Mouse (Mus musculus): Measurements from ENCODE around the gene Bicc1.

DNA sequence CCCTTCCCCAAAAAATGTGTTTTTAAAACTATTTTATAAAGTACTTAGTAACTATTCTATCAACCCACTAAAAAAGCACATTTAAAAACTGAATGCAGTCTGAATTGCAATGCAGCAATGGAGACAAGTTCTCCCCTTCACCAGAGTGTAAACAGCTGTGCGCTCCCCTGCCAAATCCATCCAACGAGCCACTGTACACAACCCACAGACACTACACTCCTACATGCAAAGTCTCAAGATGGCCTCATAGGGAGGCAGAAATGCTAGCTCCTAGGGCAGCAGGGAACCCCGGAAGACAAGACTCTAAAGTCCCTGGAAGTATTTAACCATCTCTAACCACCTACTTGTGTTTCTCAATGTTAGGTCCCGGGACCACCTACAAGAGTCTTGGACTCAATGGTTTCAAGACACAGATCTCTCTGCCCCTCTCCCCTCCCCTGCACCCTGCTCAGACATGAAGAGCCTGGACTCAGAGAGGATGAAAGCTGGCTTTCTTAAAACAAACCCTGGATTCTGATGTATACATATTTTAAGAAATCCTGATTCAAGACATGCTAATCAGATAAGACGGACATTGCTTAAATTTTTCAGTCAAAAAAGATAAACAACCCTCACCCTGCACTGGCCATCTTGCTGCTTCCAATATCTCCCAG, 10.4 kb downstream of the Bicc1 start:
- no peak for TF ChIP-seq CTCF (conservative IDR thresholded peaks at IDR 0.05; ENCODE audit: insufficient read depth, insufficient read length, low read depth, low read length)
- no peak for TF ChIP-seq POLR2A (IDR thresholded peaks at IDR 0.05; ENCODE audit: low read depth, low read length)
